Mouse (Mus musculus) layer of hippocampus, postnatal 10 days (tissue): ENCODE data around the gene 4933411K16Rik. TPM values are rescaled to one million over a fixed set of nuclear protein-coding genes. Genes with fewer than 3 reads are reported as not detected.
A peak's percentile ranks its signal among the peaks of the same experiment; 100 is the strongest.

Experiments used
- DNase-seq, 2 experiments: peaks; one replicate each; pipeline ENCODE4 v3.0.0; 2021; ENCODE audit warnings: low spot score in 2 of 2
- long read RNA-seq: library from polyadenylated mRNA; stranded (forward); transcript quantifications from one replicate; pipeline ENCODE4 v2.0.0, GENCODE M21; 2023
- total RNA-seq, 2 experiments: library from RNA; stranded (reverse); gene quantifications; 2 replicates each; pipeline ENCODE4 v1.2.3; 2021

4933411K16Rik gene
- 1 to 10 TPM in 1 of 2 experiments, under 1 TPM in 1; 0.71 to 1.4 TPM for total RNA-seq
- long read RNA-seq = 0 reads

DNA sequence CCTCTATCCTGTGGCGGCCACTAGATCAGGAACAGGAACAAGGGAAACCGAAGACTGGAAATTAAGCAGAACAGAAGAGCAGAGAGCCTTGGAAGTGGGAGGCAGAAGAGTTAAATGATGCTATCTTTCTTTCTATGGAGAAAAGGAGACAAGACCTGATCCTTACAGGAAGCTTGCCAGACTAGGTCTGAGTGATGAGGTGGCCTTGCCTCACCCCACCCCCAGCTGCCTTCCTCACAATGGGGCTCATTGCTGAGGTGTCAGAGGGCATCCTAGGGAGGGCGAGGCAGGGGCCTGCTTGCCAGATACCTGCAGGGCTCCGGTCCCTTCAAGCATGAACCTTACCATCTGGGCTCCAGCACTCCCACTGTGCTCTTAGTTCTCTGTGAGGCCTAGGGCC, at the start of gene 4933411K16Rik:
Gene 4933411K16Rik, plus strand, starts transcription at position 301 of the 400 bp plus-strand sequence.
- no peak for DNase-seq

DNA sequence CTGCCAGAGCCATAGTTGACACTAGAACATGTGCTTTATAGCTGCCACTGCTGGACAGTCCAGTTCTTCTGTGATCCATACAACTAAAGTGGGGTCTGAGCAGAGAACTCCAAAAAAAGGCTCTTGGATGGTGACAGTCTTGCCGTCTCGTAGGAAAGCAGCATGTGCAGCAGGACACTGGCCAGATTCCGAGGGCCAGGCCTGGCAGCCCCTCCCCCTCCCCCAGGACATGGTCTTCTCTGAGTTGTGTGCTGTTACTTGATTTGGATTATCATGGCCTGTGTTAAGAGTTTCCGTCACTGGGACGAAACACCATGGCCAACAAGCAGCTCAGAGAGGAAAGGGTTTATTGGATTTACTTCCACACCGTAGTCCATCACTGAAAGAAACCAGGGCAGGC, 47.8 kb upstream of the 4933411K16Rik start:
- DNase-seq = no peak

GRCm38 (mm10) chr19:42005616-42006015, 46.4 kb upstream of the 4933411K16Rik start:
- DNase-seq = no peak

DNA sequence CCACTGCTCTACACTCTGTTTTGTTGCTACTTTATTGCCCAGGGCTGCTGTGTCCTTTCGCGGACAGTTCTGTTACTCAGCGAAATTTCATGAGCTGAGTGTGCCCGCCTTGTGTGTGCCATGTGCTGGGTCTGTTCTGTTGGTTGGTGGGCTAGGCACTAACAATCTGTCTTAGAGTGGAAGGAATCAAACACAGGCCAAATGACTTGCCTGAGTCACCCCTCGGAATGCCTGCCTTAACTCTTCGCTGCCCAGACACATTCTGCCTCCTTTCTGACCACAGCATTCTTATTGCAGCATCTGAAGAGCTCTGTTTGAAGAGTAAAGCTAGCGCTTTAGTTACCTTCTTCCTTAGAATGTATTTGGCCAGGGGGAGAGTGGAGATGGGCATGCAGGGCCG, 45.5 kb upstream of the 4933411K16Rik start:
- no peak for DNase-seq

GRCm38 (mm10) chr19:42008586-42008985, 43.5 kb upstream of the 4933411K16Rik start:
- no peak for DNase-seq

GRCm38 (mm10) chr19:42009067-42009466, 43.0 kb upstream of the 4933411K16Rik start:
- DNase-seq = no peak

- DNase-seq = no peak
These were observed 41.6 kb upstream of the 4933411K16Rik start for GRCm38 (mm10) chr19:42010436-42010835.

DNA sequence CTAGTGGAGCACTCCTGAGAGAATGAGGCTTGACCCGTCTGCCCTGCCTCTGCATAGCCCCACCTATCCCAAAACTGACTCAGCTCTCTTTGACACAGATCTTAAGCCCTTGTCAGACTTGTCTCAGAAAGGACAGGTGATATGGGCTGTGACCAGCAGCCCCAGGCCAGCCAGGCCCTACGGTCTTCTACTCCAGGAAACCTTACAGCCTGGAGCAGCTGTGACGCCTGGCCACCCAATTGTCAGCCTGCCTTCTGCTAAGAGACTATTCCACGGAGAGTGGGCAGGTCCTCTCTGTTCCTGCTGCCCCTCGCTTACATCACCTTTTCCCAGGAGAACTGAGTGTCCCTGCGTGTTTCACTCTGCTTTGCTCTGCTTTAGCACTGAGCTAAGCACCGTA, 40.9 kb upstream of the 4933411K16Rik start:
- no peak for DNase-seq

DNA sequence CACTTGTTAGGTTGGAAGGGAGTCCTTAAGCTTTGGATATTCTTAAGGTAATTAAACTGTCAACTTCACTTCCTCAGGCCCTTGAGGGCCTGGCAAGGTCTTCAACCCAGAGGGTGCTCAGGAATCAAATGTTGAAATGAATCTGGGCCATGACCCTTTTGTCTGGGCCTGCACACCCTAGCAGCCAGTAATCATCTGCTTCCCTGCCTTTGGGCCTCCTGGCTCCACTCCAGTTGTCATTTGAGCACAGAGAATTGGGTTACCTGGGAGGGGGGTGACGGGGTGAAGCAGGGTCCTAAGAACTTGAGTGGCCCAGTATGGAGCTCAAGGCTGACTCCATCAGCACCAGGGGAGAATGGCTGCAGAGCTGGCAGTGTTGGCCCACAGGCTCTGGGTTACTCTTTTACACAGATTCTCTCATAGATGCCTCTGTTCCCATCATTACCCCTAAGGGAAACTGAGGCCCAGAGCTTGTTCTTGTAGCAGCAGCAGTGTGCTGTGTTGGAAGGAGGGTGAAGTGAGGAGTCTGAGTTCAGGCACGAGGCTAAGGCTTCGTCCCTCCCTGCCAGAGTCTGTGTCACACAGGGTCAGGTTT, 37.7 kb upstream of the 4933411K16Rik start:
- DNase-seq = no peak

DNA sequence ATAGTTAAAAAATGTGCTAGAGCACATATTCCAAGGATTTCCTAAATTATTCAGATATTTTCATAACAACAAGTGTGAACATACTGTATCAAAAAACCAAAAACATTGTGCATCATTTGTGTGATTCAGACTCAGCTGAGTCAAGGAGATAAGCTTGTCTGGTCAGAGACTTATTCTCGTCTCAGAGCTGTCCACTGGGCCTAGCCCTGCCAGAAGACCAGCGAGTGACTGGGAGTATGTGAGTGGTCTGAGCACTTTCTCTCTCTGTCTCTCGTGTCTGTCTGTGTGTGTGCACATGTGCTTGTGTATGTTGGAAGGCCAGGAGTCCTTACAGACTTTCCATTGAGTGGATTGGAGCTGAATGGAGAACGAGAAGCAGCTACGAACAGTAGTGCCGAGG, 37.0 kb upstream of the 4933411K16Rik start:
- DNase-seq = no peak

GRCm38 (mm10) chr19:42016251-42016650, 35.8 kb upstream of the 4933411K16Rik start:
- no peak for DNase-seq

GRCm38 (mm10) chr19:42016840-42017239, 35.2 kb upstream of the 4933411K16Rik start:
- peak; percentile 29 to 32 for DNase-seq

DNA sequence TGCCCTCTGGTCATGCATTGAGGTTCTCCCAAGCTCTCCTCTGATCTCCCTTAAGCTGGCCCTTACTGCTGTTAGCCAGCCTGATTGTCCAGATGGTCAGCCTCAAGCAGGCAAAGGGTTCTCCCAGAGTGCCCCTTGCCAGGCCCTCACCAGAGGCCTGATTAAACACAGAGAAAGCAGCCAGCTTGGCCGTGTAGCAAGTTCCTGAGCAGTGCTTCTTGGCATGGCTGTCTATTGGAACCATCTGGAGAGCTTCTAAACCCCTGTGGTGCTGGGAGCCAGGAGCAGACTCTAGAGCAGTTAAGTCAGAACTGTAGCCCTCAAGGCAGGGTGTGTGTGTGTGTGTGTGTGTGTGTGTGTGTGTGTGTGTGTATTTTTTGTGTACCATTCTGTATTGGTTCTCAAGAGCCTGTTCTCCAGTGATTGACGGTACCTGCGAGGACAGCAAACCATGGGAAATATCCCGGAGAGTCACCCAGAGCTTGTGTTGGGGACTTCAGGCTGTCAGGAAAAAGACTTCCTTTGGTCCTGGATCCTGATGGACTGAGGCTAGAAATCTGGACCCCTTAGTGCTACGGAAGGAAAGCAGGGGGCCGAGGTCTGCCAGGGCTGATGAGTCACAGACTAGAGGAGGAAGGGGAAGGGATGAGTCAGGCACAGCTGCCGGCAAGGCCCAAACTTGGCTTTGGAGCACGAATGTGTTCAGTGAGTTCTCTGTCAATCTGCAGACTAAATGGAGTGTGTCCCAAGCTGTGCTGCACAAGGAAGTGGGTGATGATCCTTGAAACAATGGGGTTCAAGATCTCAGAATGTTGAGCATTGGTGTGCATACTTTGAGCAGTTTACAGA, 34.4 kb upstream of the 4933411K16Rik start:
- DNase-seq = peak; percentile 60 to 62

DNA sequence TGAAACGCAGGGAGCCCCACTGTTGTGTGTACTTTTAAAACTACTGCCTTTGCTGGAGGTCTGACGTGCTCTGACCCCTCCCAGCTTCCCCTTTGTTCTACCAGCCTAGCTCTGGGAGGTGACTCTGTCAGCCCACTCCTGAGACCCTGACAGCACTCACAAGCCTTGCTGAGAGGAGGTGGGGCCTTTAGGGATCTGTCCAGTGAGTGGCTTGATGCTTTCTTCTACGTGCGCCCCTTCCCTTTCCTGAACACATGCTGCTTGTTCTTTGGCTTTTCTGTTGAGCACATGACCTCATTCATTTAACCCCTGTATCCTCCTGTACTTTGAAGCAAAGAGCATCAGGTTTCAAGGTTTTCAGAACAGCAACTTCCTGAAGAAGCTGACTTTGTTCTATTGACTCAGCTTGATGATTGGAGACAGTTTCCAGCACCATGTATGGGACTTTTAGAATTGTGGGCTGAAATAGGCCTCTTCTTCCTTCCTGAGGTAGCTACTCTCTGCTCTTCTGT, 33.0 kb upstream of the 4933411K16Rik start:
- no peak for DNase-seq

- no peak for DNase-seq
These were observed 30.1 kb upstream of the 4933411K16Rik start for GRCm38 (mm10) chr19:42021681-42022541.

GRCm38 (mm10) chr19:42022542-42022848, 29.6 kb upstream of the 4933411K16Rik start:
- no peak for DNase-seq

- peak; percentile 88 to 91 for DNase-seq
These were observed 25.9 kb upstream of the 4933411K16Rik start for GRCm38 (mm10) chr19:42026158-42026557.

- DNase-seq = no peak
These were observed 20.9 kb upstream of the 4933411K16Rik start for GRCm38 (mm10) chr19:42031112-42031511.

DNA sequence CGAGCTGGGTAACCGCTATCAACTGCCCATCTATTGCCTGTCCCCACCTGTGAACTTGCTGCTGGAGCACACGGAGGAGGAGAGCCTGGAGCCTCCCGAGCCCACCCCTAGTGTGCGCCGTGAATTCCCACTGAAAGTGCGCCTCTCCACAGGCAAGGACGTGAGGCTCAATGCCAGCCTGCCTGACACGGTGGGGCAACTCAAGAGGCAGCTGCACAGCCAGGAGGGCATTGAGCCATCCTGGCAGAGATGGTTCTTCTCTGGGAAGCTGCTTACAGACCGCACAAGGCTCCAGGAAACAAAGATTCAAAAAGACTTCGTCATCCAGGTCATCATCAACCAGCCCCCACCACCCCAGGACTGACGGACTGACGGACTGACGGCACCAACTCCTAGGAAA, 18.4 kb upstream of the 4933411K16Rik start:
- DNase-seq = peak; percentile 25 to 31

GRCm38 (mm10) chr19:42034146-42034775, 17.8 kb upstream of the 4933411K16Rik start:
- DNase-seq = peak; percentile 51 to 61

GRCm38 (mm10) chr19:42034881-42035455, 17.1 kb upstream of the 4933411K16Rik start:
- DNase-seq = no peak
